Comparison of ENCODE assay signal across 15 mouse cellular contexts in the genomic region with DNA sequence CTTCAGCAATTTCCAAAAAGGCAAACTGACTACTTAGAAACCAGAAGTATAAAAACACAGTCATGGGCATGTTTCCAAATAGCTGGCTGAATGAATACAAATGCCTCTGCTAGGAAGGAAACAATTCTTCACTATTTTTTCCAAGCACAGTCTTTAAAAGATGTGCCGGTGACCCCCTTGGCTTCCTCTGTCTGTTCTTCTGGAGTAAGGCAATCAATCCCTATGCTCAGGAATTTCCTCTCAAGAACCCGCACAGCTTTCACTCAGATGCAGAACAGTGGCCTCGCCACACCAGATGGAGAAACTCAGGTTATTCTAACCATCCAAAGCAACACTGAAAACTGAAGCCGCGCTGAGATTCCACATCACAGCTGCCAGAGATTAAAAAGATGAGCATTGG.
DNase-seq lines count a peak whose midpoint lies in the region; ATAC-seq and TF ChIP-seq lines count a peak whose summit lies in the region.
"Had no signal": no experiment of that assay in that cellular context is flagged by ENCODE, and none has a peak within 500 bp of the region (broad histone marks: within the 10 kb centered on the region; RNA-seq: fewer than 3 reads in every experiment).

No protein-coding gene starts in this region.

- no peak overlapping the region for H3K27ac ChIP-seq in limb, embryonic 14.5 days (replicated peaks; ENCODE audit: low read depth, low read length)
- no peak overlapping the region for H3K27ac ChIP-seq in limb, embryonic 10.5 days
- peak overlapping the region; percentile 44; the same call in 1 of the 2 replicates for H3K27ac ChIP-seq in embryonic facial prominence, embryonic 13.5 days
- H3K27ac ChIP-seq: heart, embryonic 10.5 days; limb, embryonic 13.5 days had no signal

- no peaks in the 10 kb centered on the region for H3K4me1 ChIP-seq in limb, embryonic 14.5 days (ENCODE audit: control insufficient read depth, insufficient read depth, low read length)
- H3K4me1 ChIP-seq in limb, embryonic 10.5 days, result no peaks in the 10 kb centered on the region
- peaks cover 4% of the 10 kb centered on the region; the same call in 1 of the 2 replicates for H3K4me1 ChIP-seq in embryonic facial prominence, embryonic 13.5 days
- H3K4me1 ChIP-seq: heart, embryonic 10.5 days; limb, embryonic 13.5 days had no signal

- H3K4me2 ChIP-seq in limb, embryonic 14.5 days (replicated peaks; ENCODE audit: low read depth, low read length, severe bottlenecking), result no peak overlapping the region
- no peak overlapping the region for H3K4me2 ChIP-seq in embryonic facial prominence, embryonic 13.5 days
- H3K4me2 ChIP-seq: limb, embryonic 13.5 days had no signal

- no peaks in the 10 kb centered on the region for H3K9me3 ChIP-seq in limb, embryonic 14.5 days (ENCODE audit: control insufficient read depth, low read length)
- no peaks in the 10 kb centered on the region for H3K9me3 ChIP-seq in limb, embryonic 10.5 days (replicated peaks)
- H3K9me3 ChIP-seq in embryonic facial prominence, embryonic 13.5 days, result no peaks in the 10 kb centered on the region
- H3K9me3 ChIP-seq: heart, embryonic 10.5 days; limb, embryonic 13.5 days had no signal

- H3K4me3 ChIP-seq in limb, embryonic 14.5 days (replicated peaks; ENCODE audit: low read length), result no peak overlapping the region
- no peak overlapping the region for H3K4me3 ChIP-seq in limb, embryonic 10.5 days
- no peak overlapping the region for H3K4me3 ChIP-seq in embryonic facial prominence, embryonic 13.5 days
- H3K4me3 ChIP-seq: heart, embryonic 10.5 days; limb, embryonic 13.5 days had no signal

- DNase-seq in frontal cortex, postnatal 10 days (ENCODE audit: low spot score in 2 of 2), result no peak
- DNase-seq in limb, embryonic 14.5 days (ENCODE audit: low spot score), result peak; percentile 62
- no peak for DNase-seq in limb, embryonic 10.5 days (ENCODE audit: low spot score)
- peak; percentile 6 to 14 for DNase-seq in kidney, postnatal 36 days
- DNase-seq in thymus, postnatal 0 days (ENCODE audit: low spot score), result no peak
- DNase-seq in cerebellum, adult 18-20 months, result no peak
- DNase-seq: cerebellum, postnatal 36 days; layer of hippocampus, adult 9-11 months; right cerebral cortex, postnatal 14 days had no signal

- peak; percentile 67 for ATAC-seq in frontal cortex, adult (ENCODE audit: low TSS enrichment)
- no peak for ATAC-seq in limb, embryonic 14.5 days (ENCODE audit: low FRiP score, low read depth)
- no peak for ATAC-seq in embryonic facial prominence, embryonic 13.5 days (ENCODE audit: insufficient number of reproducible peaks, insufficient read depth, low FRiP score, low TSS enrichment, low read depth)
- ATAC-seq: forebrain, embryonic 16.5 days; midbrain, embryonic 16.5 days had no signal

- H3K27me3 ChIP-seq in limb, embryonic 14.5 days (ENCODE audit: control insufficient read depth, insufficient read depth, low read length), result no peaks in the 10 kb centered on the region
- H3K27me3 ChIP-seq in limb, embryonic 10.5 days (ENCODE audit: low read depth, poor library complexity, severe bottlenecking), result no peaks in the 10 kb centered on the region
- no peaks in the 10 kb centered on the region for H3K27me3 ChIP-seq in embryonic facial prominence, embryonic 13.5 days
- H3K27me3 ChIP-seq: limb, embryonic 13.5 days had no signal

- TF ChIP-seq POLR2A in limb, embryonic 14.5 days (IDR thresholded peaks at IDR 0.05; ENCODE audit: borderline replicate concordance, extremely low read depth, insufficient read depth, insufficient read length), result no peak

- WGBS in limb, embryonic 14.5 days, result 57% methylated on average over 5 of the region's 5 CpGs
- 71% methylated on average over 5 of the region's 5 CpGs for WGBS in limb, embryonic 10.5 days
- WGBS in embryonic facial prominence, embryonic 13.5 days, result 37% methylated on average over 5 of the region's 5 CpGs

- no peaks in the 10 kb centered on the region for H3K36me3 ChIP-seq in limb, embryonic 14.5 days (ENCODE audit: control insufficient read depth, insufficient read depth, low read length)
- no peaks in the 10 kb centered on the region for H3K36me3 ChIP-seq in limb, embryonic 10.5 days
- H3K36me3 ChIP-seq in embryonic facial prominence, embryonic 13.5 days, result no peaks in the 10 kb centered on the region
- H3K36me3 ChIP-seq: heart, embryonic 10.5 days; limb, embryonic 13.5 days had no signal

- no peak overlapping the region for H3K9ac ChIP-seq in limb, embryonic 14.5 days (ENCODE audit: low read depth, low read length, severe bottlenecking)
- no peak overlapping the region for H3K9ac ChIP-seq in embryonic facial prominence, embryonic 13.5 days
- H3K9ac ChIP-seq: limb, embryonic 13.5 days had no signal

Comparison
In these comparisons a context has a peak if more than half of its experiments do, and no peak if none do; other contexts are left out.
1. DNase-seq: peak in limb, embryonic 14.5 days (single experiment) and kidney, postnatal 36 days (2 of 2); none in frontal cortex, postnatal 10 days (0 of 2), limb, embryonic 10.5 days (single experiment), thymus, postnatal 0 days (single experiment) and cerebellum, adult 18-20 months (0 of 2).